Mouse (Mus musculus): ENCODE measurements around the gene Erc2.
A peak's percentile ranks its signal among the peaks of the same experiment; 100 is the strongest.

Gene Erc2

GRCm38 (mm10) chr14:27667016-27667852 is 45.0 kb downstream of the Erc2 start:
- no peak for DNase-seq

DNA sequence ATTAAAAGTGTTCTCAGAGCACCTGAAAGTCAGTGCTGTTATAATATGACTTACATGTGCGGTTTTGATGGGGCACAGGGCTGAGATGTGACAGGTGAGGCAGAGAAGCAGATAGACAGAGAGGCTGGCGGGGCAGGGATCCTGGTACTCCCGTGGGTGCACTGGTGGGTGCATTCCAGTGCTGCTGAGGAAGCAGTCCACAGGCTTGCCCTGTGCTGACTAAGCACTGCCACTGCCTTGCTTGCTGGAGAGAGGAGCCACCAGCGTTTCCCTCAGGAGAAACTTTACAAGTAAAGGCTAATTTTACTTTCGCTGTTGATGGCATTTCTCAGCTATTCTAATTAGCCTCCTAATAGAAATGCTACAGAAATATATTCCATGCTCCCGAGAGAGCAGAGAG is 45.9 kb downstream of the Erc2 start:
- DNase-seq: no peak

DNA sequence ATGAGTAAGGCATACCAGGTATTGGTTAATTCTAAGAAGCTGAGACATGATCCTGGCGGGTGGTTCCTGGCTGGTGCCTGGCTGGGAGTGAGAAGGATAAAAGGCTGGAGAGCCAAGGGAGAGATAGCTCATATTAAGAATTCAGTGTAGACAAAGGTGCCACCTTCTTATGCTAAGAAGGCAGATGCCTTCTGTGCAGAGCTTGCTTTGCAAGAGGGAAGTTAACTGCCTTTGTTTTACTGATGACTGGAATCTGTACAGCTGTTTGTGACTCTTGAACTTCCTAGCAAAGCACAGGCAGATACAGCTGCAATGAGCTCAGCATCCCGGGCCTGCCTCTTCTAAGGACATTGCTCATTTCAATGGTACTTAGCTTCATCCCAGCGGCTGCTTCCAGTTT is 47.7 kb downstream of the Erc2 start:
- DNase-seq: no peak

GRCm38 (mm10) chr14:27672761-27673160 is 50.5 kb downstream of the Erc2 start:
- no peak for DNase-seq

GRCm38 (mm10) chr14:27674096-27674495 is 51.9 kb downstream of the Erc2 start:
- no peak for DNase-seq

DNA sequence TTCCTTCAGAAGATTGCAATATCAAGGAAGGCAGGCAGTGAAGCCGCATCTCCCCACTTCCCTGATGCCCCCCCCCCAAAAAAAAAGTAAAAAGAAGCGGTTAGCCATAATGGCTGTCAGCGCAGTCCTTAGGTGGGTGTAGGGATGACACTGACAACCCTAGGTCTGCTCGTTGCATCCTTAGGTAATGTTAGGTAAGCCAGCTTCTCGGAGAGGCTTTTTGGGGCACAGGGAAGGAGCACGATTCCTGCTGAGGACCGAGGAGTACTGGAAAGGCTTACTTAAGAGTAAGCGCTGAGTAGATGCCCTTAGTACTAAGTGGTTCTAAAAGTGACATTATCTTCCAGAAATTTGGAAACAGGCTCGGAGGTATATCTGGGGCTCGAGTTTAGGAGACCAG is 52.3 kb downstream of the Erc2 start:
- DNase-seq: no peak

- DNase-seq: no peak
Observed at GRCm38 (mm10) chr14:27675071-27675470, 52.8 kb downstream of the Erc2 start.

DNA sequence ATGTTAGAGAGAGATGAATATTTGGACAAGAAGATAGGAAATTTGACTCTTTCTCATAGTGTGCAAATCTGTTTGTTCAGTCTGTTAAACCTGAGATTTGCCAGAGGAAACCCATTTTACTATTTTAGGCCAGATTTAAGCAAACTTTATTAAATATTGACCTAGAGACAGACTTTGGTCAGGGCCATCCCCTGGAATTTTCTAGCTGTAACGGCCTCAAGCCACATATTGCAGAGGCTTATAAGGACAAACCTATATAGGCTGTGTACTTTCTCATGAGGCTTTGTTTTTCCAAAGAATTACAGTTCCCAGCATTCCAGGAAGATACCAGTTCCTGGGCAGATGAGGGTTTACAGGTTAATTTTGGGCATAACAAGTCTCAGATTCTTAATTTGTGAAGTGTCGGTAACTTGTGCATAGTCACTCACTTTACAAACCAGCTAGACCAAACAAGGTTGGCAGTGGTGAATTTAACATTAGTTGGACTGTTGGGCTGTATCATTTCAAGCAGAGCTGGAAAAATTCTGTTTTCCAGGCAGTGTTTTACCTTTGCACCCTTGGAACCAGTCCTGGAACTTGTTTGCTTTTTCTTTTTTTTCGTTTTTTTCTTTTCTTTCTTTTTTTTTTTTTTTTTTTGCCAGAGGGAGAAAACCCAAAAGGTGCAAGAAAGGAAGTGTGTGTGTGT is 60.3 kb downstream of the Erc2 start:
- no peak for DNase-seq

DNA sequence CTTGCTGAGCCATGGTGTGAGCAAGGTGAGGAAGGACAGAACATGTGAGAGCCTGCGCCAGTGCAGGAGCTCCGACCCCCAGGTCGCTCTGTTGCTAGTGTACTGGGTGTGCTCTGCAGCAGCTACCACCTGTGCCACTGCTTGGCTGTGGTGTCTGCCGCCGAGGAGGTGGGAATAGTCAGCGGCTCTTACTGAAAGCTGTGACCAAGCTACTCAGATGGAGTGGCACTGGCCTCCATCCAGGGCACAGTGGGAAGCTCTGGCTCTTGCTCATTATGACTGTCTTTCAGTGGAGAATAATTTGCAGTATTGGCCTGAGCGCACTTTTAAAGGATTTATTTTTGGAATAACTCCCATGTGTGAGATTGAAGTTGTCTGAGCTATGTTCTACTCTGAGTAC is 73.6 kb downstream of the Erc2 start:
- no peak for DNase-seq

- no peak for DNase-seq
Observed at GRCm38 (mm10) chr14:27717364-27717763, 95.1 kb downstream of the Erc2 start.

GRCm38 (mm10) chr14:27719601-27720000 is 97.4 kb downstream of the Erc2 start:
- DNase-seq: no peak

DNA sequence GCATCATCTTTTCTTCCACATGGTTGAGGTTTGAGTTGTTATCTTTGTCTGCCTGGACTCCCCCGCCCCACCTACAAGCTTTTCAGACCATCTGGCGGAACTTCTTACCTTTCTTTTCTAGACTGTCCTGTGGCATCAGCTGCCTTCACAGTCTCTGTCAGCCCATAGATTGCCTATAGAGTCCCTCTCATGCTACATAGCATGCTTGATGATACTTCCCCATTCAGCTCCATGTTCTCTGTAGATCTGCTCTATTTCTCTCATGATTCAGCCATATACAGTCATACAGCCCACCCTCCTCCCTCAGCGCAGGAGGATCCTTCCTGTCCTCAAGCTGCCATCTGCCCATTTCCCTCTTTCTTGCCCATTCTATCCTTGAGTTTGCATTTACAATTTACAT is 98.7 kb downstream of the Erc2 start:
- DNase-seq: no peak

DNA sequence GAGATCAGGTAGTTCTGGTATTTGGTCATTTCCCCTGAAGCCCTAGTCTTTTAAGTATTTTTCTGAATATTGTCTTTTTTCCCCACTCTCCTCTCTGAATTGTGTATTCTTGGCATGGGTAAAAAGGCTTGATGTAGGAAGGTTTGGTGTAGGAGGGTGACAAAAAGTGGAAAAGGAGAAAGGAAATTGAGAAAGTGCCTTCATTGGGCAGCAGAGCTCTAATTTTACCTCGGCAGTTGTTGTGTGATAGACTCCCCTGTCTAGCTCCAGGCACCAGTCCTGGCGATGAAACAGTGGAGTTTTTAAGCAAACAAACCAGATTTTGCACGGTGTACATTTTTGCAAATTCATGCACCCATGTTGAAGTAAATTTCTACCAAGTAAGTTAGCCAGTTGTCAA is 99.5 kb downstream of the Erc2 start:
- DNase-seq: no peak

- DNase-seq: no peak
Observed at GRCm38 (mm10) chr14:27727541-27727940, 105.3 kb downstream of the Erc2 start.

DNA sequence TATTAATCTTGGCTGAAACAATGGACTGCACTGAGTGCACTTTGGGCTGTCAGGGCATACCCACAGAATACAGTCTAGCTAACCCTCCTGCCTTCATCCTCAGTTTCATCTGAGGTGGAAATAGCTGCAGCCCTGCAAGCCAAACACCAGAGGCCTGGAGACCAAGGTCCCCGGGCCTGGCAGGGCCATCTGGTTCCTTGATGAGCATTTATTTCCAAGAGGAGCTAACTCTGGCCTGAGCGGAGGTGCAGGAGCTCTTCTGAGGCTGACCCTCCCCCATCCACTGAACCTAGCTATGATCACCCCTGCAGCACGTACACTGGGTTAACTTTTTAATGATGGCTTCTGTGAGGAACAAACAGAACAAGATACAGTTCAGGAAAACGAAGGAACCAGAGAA is 108.9 kb downstream of the Erc2 start:
- DNase-seq: no peak

- DNase-seq: no peak
Observed at GRCm38 (mm10) chr14:27739436-27739835, 117.2 kb downstream of the Erc2 start.

DNA sequence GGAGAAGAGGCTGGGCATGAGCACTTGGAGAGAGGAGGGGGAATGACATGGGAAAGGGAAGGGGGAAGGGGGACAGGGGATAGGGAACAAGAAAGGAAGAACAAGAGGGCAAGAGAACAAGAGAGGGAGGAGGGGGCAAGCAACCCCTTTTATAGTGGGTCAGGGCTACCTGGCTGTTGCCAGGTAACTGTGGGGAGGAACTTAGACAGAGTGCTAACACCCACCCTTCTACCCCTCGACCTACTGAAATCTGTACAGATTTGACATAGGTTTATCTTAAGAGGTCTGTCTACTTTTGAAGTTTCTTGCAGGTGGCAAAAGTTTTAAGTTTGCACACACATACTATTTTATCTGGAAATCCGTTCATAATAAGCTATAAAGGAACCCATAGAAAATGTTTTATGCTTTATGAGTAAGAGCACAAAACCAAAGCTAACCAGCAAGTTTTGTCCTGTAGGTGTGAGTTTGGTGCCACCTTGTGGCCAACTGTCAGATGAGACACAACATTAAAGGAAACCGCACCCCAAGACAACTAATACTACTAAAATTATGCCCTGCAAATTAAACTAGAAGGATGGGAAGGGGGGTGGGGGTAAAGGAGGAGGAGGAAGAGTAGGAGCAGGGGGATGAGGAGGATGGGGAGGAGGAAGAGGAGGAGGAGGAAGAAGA is 119.2 kb downstream of the Erc2 start:
- peak; percentile 14 to 22 for DNase-seq

DNA sequence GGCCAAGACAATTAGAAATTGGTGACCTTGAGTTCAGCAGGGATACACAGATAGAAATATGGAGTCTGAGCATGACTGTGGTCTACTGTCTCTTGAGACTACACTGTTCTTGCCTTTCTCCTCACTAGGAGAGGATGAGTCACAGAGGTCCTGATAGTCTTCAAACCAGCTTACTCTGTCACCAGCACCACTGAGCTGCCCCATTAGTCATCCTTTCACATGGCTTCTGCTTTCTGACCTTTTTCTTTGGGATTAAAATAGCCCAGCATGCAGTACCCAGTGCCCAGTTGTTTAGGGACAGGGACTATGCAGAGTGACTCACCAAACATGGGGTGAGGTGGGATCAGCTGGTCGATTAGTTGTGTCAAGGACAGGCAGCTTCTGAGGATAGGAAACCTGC is 132.1 kb downstream of the Erc2 start:
- no peak for DNase-seq

- peak; percentile 9 to 42 for DNase-seq
Observed at GRCm38 (mm10) chr14:27756901-27757300, 134.7 kb downstream of the Erc2 start.

DNA sequence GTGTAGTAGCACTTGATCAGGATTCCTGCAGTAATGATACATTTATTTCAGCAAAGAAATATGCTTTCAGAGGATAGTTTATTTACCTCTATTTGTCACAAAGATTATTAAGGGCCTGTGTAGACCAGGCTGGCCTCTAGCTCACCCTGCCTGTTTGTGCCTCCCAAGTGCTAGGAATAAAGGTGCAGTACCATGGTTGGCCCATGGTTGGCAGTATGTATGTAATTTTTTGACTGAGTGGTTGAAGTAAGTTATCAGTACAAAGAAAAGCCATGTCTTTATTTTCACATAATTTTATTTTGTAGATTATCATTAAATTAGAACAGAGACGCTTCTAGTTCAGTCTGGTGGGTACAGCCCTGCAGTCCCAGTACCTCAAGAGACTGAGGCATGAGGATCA is 136.0 kb downstream of the Erc2 start:
- no peak for DNase-seq

DNA sequence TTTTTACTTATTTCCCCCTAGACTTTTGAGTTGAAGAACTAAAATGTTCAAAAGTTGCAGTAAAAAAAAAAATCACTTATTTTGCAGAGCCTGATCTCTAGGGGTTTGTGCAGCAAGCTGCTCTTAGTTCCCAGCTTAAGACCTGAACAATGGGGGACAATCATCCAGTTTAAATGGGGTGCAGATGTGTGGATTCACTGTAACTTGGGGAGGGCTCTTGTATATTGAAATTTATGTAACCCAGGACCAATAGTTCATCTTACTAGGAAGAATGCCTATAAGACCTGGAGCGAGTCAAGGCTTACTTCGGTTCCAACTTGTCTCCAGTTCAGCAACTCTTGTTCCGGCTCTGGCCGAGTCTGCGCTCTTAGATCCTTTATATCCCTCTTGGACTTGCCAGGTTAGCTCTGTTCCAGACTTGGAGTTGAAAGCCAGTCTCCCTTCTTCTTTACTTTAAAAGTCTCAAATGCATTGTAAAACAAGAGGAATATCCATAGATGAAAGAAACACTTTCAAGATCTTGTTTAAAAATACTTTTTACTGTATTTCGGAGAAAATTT is 136.9 kb downstream of the Erc2 start:
- no peak for DNase-seq

DNA sequence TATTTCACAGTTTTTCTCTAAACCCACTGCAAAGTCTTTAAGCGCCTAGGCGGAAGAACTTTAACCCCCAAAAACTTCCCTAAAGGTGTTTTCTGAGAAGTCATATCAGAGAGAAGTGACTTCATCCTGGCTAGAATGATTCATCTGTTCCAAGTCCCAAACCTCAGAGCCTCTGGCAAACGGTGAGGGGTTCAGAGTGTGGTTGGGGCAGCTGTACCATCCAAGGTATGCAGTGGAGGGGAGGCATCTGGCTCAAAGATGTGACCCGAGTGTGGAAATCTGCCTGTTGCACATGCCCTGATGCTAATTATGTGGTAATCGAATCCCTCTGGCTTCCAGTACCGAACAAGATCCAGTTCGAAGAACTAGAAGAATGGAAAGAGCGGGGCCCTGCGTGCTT is 137.8 kb downstream of the Erc2 start:
- no peak for DNase-seq

- no peak for DNase-seq
Observed at GRCm38 (mm10) chr14:27775367-27775766, 153.1 kb downstream of the Erc2 start.

DNA sequence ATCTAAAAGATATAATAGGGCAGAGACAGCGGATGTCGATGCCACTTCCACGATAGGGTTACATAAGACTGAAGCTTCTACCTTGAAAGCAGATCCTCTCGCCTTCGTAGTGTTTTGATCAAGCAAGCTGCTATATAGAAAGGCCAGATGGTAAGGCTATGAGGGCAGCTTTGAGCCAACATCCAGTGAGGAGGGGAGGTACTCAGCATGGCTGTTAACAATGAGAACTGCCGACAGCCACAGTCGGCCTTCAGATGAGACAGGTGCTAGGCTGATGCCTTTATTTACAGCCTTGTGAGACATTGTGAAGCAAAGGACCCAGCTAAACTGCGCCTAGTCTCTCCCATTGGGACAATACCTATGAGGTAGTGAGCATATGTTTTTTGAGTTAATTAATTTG is 156.3 kb downstream of the Erc2 start:
- no peak for DNase-seq

Measured in lung, adult 18-20 months (tissue).